Mouse (Mus musculus): ENCODE data around the gene Knl1. TPM values are rescaled to one million over a fixed set of nuclear protein-coding genes. Genes with fewer than 3 reads are reported as not detected.

Gene Knl1
- total RNA-seq, 2 experiments from 2014 or later = 3.0 to 4.0 TPM

DNA sequence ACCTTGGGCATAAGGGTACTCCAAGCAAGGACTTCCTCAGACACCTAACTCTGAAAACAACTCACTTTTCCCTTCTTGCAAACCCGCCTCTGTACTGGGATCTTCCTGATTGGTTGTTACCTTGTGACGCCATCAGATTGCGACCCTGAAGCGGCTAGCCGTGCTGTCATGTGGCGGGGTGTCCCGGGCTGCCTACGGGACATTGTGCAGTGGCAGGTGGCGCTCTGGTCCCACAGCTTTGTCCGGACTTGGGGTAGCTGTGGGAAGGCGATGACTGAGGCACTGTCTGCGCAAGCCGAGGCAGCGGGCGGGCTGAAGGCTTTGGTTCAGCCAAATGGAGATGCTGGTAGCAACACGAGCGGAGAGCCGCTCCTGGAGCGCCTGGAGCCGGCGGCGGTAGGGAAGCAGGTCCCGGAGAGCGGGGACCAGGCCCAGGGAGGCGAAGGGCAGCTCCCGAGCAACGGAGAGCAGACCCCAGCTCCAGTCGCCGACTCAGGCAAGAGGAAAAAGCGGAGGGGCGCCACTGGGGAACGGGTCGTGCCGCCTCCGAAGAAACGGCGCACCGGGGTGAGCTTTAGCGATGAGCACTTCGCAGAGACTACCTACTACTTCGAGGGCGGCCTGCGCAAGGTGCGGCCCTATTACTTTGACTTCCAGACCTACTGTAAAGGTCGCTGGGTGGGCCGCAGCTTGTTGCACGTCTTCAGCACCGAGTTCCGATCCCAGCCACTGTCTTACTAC, 12.1 kb upstream of the Knl1 start, which contains the start of gene Rpusd2:
TSS of gene Rpusd2 (plus strand) at position 135 of the 741 bp plus-strand sequence.
- peak; percentile 87 to 94 for DNase-seq

GRCm38 (mm10) chr2:119035397-119035745, 11.5 kb upstream of the Knl1 start:
- intact Hi-C loops (cut with DNase I) = loop anchor here (5.0 kb wide), 2 partner anchors 152 to 252 kb away; partner anchors contain the start of gene Vps18
- no peak for DNase-seq

More for the DNA sequence above, 12.1 kb upstream of the Knl1 start, which contains the start of gene Rpusd2:
- intact Hi-C loops (cut with DNase I) = loop anchor here (5.0 kb wide), 2 partner anchors 152 to 252 kb away; partner anchors contain the start of gene Vps18

DNA sequence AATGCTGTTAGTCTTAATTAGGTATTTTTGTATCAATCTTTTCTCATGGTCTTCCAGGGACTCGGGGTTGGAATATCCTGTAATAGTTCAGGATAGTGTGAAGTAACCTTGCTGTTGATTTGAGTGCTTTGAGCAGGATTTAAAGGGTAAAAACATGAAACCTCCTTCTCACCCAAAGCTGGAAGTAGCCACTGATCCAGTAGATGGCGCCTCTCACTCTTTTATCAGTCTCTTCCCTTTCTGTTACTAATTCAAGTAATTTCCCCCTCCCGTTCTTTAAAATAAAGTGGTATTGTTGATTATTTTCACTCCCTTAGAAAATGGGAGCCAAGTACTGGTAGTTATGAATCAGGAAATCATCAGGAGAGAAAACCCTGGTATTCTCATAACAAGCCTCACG, 6.0 kb upstream of the Knl1 start:
- DNase-seq = peak in 1 of 2 experiments; percentile 33
- intact Hi-C loops (cut with DNase I) = no loop called here

GRCm38 (mm10) chr2:119045163-119045562, 1.8 kb upstream of the Knl1 start:
- intact Hi-C loops (cut with DNase I) = no loop called here
- no peak for DNase-seq

DNA sequence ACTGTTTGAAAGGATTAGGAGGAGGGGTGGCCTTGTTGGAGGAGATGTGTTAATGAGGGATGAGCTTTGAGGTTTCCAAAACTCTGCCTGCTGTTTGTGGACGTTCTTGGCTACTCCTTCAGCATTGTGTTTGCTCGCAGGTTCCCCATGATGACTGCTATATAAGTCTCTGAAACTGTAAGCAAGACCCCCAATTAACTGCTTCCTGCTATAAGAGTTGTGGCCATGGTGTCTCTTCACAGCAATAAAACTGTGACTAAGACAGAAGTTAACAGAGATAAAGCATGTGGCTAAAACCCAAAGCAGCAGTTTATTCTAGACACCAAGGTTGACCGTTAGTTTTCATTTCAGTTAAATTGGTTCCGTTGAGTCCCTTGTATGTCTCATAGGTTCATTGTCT, 930 bp downstream of the Knl1 start:
- intact Hi-C loops (cut with DNase I) = no loop called here
- DNase-seq = no peak

DNA sequence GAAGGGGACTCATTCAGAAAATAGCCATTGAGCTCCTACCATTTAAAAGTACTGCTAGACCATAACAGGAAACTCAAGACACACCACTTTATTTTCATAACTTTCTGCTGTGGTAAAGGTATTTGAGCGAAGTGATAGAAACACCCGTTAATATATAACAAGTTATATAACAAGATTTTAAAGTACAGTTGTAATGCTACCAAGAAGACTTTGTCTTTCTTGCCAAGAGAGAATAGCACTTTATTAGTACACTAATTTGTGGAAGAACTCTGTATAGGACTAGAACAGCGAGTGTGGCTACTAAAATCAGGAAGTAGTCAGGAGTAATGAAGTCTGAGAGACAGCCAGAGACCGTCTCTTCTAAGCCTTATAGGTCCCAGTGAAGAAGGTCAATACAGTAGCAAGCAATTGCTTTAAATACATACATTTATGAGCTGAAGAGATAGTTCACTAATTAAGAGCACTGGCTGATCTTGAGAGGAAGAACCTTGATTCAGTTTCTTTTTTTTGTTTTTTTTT, 3.3 kb downstream of the Knl1 start:
- DNase-seq = no peak
- intact Hi-C loops (cut with DNase I) = no loop called here

DNA sequence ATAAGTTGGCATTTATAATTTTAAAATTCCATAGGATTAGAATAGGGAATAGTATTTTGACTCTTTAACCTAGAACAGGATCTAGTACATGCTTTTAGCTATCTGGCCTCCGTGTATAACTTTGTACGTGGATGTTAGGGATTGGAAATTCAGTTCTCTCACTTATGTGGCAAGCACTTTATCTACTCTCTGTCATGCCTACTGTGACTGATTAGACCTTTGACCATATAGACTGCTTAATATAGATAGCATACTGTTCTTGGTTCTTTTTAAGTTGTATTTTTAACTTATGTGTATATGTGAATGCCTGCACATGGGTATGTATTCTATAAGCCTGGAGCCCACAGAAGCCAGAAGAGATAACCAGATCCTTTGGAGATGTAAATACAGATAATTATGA, 13.2 kb downstream of the Knl1 start:
- intact Hi-C loops (cut with DNase I) = no loop called here
- no peak for DNase-seq

DNA sequence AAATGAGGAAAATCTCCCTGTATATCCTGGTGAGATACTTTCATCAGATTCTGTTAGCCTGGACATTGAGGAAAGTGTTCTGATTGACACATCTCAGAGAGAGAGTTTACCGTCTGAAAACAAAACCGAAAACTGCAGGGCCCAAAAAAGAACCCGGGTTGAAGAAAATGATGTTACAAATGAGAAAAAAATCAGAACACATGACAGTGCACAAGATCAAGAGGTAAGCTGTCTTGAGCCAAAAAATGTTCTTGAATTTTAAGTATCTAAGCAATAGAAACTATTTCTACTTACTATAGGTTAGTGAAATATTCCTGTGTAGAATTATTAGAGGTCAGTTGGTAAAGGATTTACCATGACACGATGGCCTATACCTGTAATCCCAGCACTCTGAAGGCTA, 25.5 kb downstream of the Knl1 start:
- DNase-seq = no peak
- intact Hi-C loops (cut with DNase I) = no loop called here

DNA sequence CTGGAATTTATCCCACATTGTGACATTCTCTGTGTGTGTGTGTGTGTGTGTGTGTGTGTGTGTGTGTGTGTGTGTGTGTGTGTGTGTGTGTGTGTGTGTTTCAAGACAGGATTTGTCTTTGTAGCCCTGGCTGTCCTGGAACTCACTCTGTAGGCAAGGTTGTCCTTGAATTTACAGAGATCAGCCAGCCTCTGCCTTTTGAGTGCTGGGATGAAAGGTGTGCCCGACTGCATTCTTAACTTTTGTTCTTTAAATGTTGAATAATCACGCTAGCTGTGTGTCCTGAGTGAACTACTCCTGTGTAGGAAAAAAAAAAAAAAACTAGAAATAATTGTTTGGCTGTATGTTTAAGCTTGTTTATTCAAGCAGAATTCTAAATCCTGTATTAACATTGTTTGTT, 39.2 kb downstream of the Knl1 start:
- DNase-seq = no peak
- intact Hi-C loops (cut with DNase I) = no loop called here

DNA sequence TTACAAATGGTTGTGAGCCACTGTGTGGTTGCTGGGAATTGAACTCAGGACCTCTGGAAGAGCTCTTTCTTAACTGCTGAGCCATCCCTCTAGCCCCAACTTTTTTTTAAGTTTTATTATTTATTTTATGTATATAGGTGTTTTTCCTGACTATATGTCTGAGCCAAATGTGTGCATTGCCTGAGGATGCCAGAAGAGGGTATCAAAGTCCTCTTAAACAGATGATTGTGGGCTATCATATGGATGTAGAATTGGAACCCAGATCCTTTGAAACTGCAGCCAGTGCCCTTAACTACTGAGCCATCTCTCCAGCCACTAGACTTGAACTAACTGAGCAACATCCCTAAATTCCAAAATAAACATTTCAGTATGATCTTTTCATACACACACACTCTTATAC, 54.6 kb downstream of the Knl1 start:
- DNase-seq = no peak
- intact Hi-C loops (cut with DNase I) = no loop called here

GRCm38 (mm10) chr2:119106583-119106982, 59.7 kb downstream of the Knl1 start:
- intact Hi-C loops (cut with DNase I) = no loop called here
- DNase-seq = no peak

- intact Hi-C loops (cut with DNase I) = loop anchor here (2.0 kb wide), 1 partner anchor 80 kb away; no protein-coding TSS in a partner anchor
- peak; percentile 33 to 44 for DNase-seq
Observed at GRCm38 (mm10) chr2:119108554-119108953, 61.6 kb downstream of the Knl1 start.

DNA sequence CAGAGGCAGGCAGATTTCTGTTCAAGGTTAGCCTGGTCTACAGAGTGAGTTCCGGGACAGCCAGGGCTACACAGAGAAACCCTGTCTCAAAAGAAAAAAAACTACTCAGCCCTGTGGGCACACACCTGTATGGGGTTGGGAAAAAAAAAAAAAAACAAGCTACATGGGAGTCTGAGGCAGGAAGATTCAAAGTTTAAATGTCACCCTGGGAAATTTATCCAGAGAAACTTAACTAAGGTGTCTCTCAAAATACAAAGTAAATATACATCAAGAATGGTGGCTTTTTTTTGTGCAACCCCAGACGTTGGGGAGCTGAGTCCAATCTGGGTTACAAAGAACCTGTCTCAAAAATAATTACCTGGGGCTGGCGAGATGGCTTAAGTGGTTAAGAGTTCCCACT, 64.1 kb downstream of the Knl1 start:
- no peak for DNase-seq
- intact Hi-C loops (cut with DNase I) = no loop called here

DNA sequence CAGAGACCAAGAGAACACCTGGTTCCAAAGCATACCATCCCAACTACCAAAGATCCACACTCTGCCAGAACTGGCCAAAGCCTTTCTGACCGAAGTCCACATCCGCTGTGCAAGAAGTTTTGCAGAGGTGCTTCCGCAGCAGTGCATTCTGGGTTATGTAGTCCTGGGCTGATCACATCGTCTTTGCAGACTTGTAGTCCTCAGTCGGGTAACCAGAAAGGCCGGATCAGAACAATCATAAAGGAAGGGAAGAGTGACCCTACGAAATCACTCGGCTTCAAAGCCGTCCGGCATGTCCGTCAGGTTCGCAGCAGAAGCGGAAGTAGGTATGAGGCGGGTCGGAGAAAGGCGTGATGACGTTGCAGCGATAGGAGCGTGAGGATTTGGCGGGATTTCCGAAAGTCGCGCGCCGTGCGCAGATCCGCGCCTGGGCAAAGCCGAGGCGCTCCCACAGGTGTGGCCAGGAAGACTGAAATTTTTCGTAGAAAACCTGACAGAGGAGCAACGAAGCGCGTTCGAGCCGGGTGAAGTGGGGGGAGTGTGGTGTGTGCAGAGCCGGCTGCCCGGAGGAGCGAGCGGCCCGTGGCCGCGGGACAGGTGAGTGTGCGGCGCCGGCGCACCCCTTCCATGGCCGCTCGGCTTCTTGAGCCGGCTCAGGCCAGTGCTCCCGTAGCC, 65.7 kb downstream of the Knl1 start, which contains the start of gene Rad51:
TSS of gene Rad51 (plus strand) at position 356 of the 675 bp plus-strand sequence.
- intact Hi-C loops (cut with DNase I) = no loop called here
- peak; percentile 81 to 89 for DNase-seq

DNA sequence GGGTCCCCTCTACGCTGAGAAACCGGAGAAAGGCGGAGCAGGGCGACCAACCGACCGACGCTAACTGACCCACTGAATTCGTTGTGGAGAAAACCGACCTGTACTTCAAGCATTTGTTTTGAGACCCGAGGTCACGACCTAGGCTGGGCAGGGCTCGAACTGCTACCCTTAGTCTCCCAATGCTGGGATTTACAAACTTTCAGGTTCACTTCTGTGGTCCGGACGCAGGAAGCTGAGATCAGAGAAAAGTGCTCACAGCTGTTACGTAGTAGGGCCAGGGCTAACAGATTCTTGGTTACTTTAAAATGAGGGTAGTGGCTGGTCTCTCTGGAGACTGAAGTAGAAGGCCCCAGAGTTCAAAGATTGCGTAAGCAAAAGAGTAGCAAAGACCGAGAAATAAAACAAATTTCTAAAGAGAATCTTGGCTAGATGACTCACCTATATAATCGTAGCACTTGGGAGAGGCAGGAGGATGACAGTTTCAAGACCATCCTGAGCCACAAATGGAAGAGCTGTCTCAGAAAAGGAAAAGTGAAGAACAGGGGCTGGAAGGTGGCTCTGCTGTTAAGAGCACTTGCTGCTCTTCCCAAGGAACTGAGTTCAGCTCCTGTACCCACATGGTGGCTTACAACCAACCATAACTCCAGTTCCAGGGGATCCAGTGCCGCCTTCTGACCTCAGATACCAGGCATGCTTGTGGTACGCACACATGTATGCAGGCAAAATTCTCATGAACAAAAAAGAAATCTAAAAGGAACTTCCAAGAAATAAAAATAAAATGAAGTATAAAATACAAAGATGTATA, 66.4 kb downstream of the Knl1 start:
- DNase-seq = no peak
- intact Hi-C loops (cut with DNase I) = no loop called here

DNA sequence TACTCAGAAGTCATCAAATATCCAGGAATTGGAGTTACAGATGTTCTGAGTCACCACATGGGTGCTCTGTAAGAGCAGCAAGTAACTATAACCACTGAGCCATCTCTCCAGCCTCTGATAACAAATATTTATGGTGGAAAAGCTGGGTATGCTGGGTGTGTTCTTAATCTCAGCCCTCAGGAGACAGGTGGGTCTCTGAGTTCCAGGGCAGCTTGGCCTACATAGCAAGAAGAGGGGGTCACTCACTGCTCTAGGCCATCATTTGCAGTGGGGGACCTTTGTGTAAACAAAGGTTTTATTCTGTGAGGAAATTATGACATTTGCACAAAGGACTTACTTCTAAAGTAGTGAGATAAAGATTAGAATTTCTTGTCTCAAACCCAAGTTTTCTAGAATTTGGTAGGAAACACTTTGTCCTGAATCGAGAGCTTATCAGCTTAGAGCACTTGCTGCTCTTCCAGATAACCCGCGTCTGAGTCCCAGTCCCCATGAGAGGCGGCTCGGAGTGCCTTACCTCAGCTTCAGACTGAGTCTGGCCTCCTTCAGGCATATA, 89.5 kb downstream of the Knl1 start:
- no peak for DNase-seq
- intact Hi-C loops (cut with DNase I) = no loop called here

DNA sequence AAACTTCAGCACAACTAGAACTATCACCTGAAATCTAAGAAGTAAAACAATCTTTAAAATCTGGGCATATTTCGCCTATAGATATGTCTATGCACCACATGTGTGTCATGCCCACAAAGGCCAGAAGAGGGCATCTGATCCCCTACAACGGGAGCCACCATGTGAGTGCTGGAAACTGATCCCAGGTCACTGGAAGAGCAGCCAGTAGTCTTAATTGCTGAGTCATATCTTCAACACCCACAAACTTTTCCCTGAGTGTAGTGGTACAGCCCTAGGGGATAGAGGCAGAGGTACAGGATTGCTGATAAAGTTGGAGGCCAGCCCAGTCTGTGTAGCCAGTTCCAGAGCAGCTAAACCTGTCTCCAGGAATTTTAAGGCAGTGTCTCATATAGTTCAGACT, 98.3 kb downstream of the Knl1 start:
- peak in 1 of 2 experiments; percentile 9 for DNase-seq
- intact Hi-C loops (cut with DNase I) = loop anchor here (2.0 kb wide), 1 partner anchor 44 kb away; no protein-coding TSS in a partner anchor

DNA sequence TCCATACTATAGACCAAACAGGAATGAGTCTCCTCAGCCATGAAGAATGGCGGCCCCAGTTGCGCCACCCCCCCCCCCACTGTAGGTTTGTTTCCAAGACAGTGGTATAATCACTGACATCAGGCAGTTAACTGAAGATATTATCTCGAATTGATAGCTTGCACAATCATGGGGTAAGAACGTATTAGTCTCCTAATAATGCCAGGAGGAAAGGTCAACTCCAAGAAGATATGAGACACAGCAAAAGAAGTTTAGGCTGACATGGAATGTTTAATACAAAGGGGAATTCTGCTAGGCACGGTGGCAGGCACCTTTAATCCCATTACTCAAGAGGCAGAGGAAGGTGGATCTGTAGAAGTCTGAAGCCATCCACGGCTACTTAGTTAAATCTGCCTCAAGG, 99.5 kb downstream of the Knl1 start:
- intact Hi-C loops (cut with DNase I) = no loop called here
- DNase-seq = no peak

DNA sequence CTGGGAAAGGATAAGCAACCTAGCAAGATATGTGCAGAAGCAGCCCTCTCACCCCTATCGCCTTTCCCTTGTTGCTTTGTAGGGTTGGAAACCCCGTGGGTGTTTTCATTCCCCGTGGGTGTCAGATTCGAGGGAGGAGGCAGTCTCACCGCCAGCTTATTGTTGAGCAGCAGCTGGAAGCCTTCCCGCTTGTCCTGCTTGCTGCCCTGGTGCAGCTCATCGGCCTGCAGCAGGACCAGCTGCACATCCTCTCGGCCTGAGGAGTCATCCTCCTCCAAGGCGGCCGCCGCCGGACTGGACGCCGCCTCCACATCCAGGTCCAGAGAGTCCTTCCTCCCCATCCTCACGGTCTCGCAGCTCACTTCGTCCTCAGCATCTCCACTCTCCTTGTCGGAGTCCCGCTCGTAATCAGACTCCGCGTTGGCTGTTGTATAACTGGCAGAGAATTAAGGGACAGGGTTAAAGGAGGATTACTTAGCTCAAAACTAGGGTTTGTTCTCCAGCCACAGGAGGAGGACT, 100.3 kb downstream of the Knl1 start:
- peak; percentile 33 to 34 for DNase-seq
- intact Hi-C loops (cut with DNase I) = no loop called here

DNA sequence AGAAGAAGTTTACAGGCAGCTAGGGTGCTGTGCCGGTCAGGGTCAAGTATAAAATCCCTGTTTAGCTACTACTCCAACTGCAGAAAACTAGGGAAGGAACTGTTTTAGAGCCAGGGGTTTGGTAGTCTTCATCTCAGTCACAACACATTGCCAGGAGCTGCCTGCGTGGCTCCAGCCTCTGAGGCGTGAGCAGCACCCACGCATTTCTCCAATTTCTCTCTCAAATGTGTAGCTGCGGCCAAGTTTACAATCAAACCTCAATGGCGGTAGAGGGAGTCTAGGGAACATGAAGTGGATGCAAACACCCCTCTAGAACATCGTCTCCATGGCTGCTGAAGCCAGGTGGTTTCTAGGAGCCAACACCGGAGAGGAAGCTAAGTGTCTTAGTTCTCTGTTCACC, 100.9 kb downstream of the Knl1 start:
- no peak for DNase-seq
- intact Hi-C loops (cut with DNase I) = no loop called here
